ENCODE assay signal across 10 mouse cellular contexts in genomic region chr13:54805134-54805838, GRCm38 (mm10). TPM values are rescaled to one million over a fixed set of nuclear protein-coding genes. Genes with fewer than 3 reads are reported as not detected.
DNase-seq lines count a peak whose midpoint lies in the region; ATAC-seq and TF ChIP-seq lines count a peak whose summit lies in the region.
"Had no signal": no experiment of that assay in that cellular context is flagged by ENCODE, and none has a peak within 500 bp of the region (broad histone marks: within the 10 kb centered on the region; RNA-seq: fewer than 3 reads in every experiment).

No protein-coding gene starts in this region.

- TF ChIP-seq POLR2A in brain, embryonic 14.5 days (IDR thresholded peaks at IDR 0.05; ENCODE audit: borderline replicate concordance, extremely low read depth, insufficient read depth, insufficient read length, poor library complexity, severe bottlenecking): no peak

- no peak overlapping the region for H3K9ac ChIP-seq in kidney, embryonic 16.5 days (replicated peaks; ENCODE audit: low read length)
- no peak overlapping the region for H3K9ac ChIP-seq in forebrain, embryonic 12.5 days
- H3K9ac ChIP-seq in neural tube, embryonic 11.5 days (ENCODE audit: low read length): no peak overlapping the region
- H3K9ac ChIP-seq in kidney, embryonic 14.5 days (ENCODE audit: low read depth, low read length): no peak overlapping the region
- H3K9ac ChIP-seq: midbrain, embryonic 12.5 days had no signal

- H3K27ac ChIP-seq in kidney, embryonic 16.5 days (ENCODE audit: low read length): no peak overlapping the region
- H3K27ac ChIP-seq in forebrain, embryonic 12.5 days: no peak overlapping the region
- no peak overlapping the region for H3K27ac ChIP-seq in neural tube, embryonic 11.5 days (ENCODE audit: low read depth, low read length)
- no peak overlapping the region for H3K27ac ChIP-seq in kidney, embryonic 14.5 days (ENCODE audit: low read depth, low read length)
- H3K27ac ChIP-seq: midbrain, embryonic 12.5 days had no signal

- H3K9me3 ChIP-seq in kidney, embryonic 16.5 days (ENCODE audit: low read length): no peaks in the 10 kb centered on the region
- H3K9me3 ChIP-seq in forebrain, embryonic 12.5 days: 0 out of 2 replicates have a peak, but pooled peaks cover 7% of the 10 kb centered on the region
- no peaks in the 10 kb centered on the region for H3K9me3 ChIP-seq in neural tube, embryonic 11.5 days (ENCODE audit: control insufficient read depth, low read length)
- H3K9me3 ChIP-seq in kidney, embryonic 14.5 days (ENCODE audit: control insufficient read depth, low read length): no peaks in the 10 kb centered on the region
- H3K9me3 ChIP-seq: midbrain, embryonic 12.5 days had no signal

- no peak for ATAC-seq in kidney, embryonic 16.5 days (ENCODE audit: low FRiP score, low TSS enrichment)
- peak; percentile 41; the same call in 1 of the 2 replicates for ATAC-seq in forebrain, embryonic 12.5 days (ENCODE audit: low FRiP score)
- ATAC-seq in neural tube, embryonic 11.5 days (ENCODE audit: insufficient read depth, low FRiP score, low TSS enrichment): no peak
- no peak for ATAC-seq in kidney, embryonic 14.5 days (ENCODE audit: low FRiP score, low TSS enrichment)

- no peaks in the 10 kb centered on the region for H3K36me3 ChIP-seq in kidney, embryonic 16.5 days (ENCODE audit: insufficient read depth, low read length)
- H3K36me3 ChIP-seq in forebrain, embryonic 12.5 days (replicated peaks): no peaks in the 10 kb centered on the region
- no peaks in the 10 kb centered on the region for H3K36me3 ChIP-seq in neural tube, embryonic 11.5 days (ENCODE audit: control insufficient read depth, insufficient read depth, low read length)
- no peaks in the 10 kb centered on the region for H3K36me3 ChIP-seq in kidney, embryonic 14.5 days (ENCODE audit: control insufficient read depth, insufficient read depth, low read length)
- H3K36me3 ChIP-seq: midbrain, embryonic 12.5 days had no signal

- peak; percentile 19 to 35 for DNase-seq in kidney, postnatal 4 days
- peak; percentile 74 for DNase-seq in brain, embryonic 14.5 days (ENCODE audit: low read depth)
- DNase-seq in neural tube, embryonic 11.5 days (ENCODE audit: low spot score): peak; percentile 65
- DNase-seq in urinary bladder, adult 2 months (ENCODE audit: low spot score): no peak
- DNase-seq in spleen, postnatal 4 days (ENCODE audit: low spot score in 2 of 2): no peak
- DNase-seq: kidney, postnatal 14 days had no signal

- peak; percentile 76 for TF ChIP-seq CTCF in brain, embryonic 14.5 days (IDR thresholded peaks at IDR 0.05; ENCODE audit: borderline replicate concordance, extremely low read depth, insufficient read depth, insufficient read length)

- WGBS in kidney, embryonic 16.5 days: 42% methylated on average over 21 of the region's 21 CpGs
- 38% methylated on average over 21 of the region's 21 CpGs for WGBS in forebrain, embryonic 12.5 days
- WGBS in neural tube, embryonic 11.5 days: 48% methylated on average over 21 of the region's 21 CpGs
- WGBS in kidney, embryonic 14.5 days: 36% methylated on average over 21 of the region's 21 CpGs

- H3K27me3 ChIP-seq in kidney, embryonic 16.5 days (ENCODE audit: insufficient read depth, low read length): peaks cover 17% of the 10 kb centered on the region; the same call in 1 of the 2 replicates
- peaks cover 30% of the 10 kb centered on the region for H3K27me3 ChIP-seq in forebrain, embryonic 12.5 days
- no peaks in the 10 kb centered on the region for H3K27me3 ChIP-seq in neural tube, embryonic 11.5 days (ENCODE audit: control insufficient read depth, insufficient read depth, low read length)
- H3K27me3 ChIP-seq in kidney, embryonic 14.5 days (ENCODE audit: control insufficient read depth, insufficient read depth, low read length): peaks cover 14% of the 10 kb centered on the region; the same call in 1 of the 2 replicates

- no peaks in the 10 kb centered on the region for H3K4me1 ChIP-seq in kidney, embryonic 16.5 days (ENCODE audit: insufficient read depth, low read length)
- peaks cover 10% of the 10 kb centered on the region for H3K4me1 ChIP-seq in forebrain, embryonic 12.5 days
- peaks cover 5% of the 10 kb centered on the region; the same call in 1 of the 2 replicates for H3K4me1 ChIP-seq in neural tube, embryonic 11.5 days (ENCODE audit: control insufficient read depth, insufficient read depth, low read length)
- H3K4me1 ChIP-seq in kidney, embryonic 14.5 days (ENCODE audit: control insufficient read depth, insufficient read depth, low read length): no peaks in the 10 kb centered on the region

- no peak overlapping the region for H3K4me3 ChIP-seq in kidney, embryonic 16.5 days (ENCODE audit: low read length)
- H3K4me3 ChIP-seq in forebrain, embryonic 12.5 days (replicated peaks): no peak overlapping the region
- no peak overlapping the region for H3K4me3 ChIP-seq in neural tube, embryonic 11.5 days (ENCODE audit: low read depth, low read length)
- H3K4me3 ChIP-seq in kidney, embryonic 14.5 days (ENCODE audit: low read length): no peak overlapping the region
- H3K4me3 ChIP-seq: midbrain, embryonic 12.5 days had no signal

- H3K4me2 ChIP-seq in kidney, embryonic 16.5 days (replicated peaks; ENCODE audit: low read depth, low read length): no peak overlapping the region
- H3K4me2 ChIP-seq in forebrain, embryonic 12.5 days: no peak overlapping the region
- no peak overlapping the region for H3K4me2 ChIP-seq in neural tube, embryonic 11.5 days (ENCODE audit: low read depth)
- H3K4me2 ChIP-seq in kidney, embryonic 14.5 days (replicated peaks; ENCODE audit: low read depth, low read length): no peak overlapping the region
- H3K4me2 ChIP-seq: midbrain, embryonic 12.5 days had no signal

RNA-seq across cellular contexts. Expression of gene Tspan17, which starts 16.1 kb away (rescaled TPM):
- polyA plus RNA-seq in kidney, embryonic 16.5 days (2015; fragmentation: Nextera tagmentation; extraction: Ambion mirVana): 12.6 and 14.3 TPM in 2 replicates
- polyA plus RNA-seq in brain, embryonic 14.5 days (2012; rRNA removed): 14.4 and 23.1 TPM in 2 replicates
- 12.8 and 14.2 TPM in 2 replicates for polyA plus RNA-seq in forebrain, embryonic 12.5 days (2016; fragmentation: Nextera tagmentation; extraction: Ambion mirVana)
- 17.6 and 21.3 TPM in 2 replicates for polyA plus RNA-seq in neural tube, embryonic 11.5 days (2014; fragmentation: Nextera tagmentation; extraction: Ambion mirVana)
- polyA plus RNA-seq in urinary bladder, adult 2 months (2012; rRNA removed): 33.0 and 37.0 TPM in 2 replicates
- polyA plus RNA-seq in kidney, embryonic 14.5 days (2014; fragmentation: Nextera tagmentation; extraction: Ambion mirVana): 5.2 and 6.4 TPM in 2 replicates

RNA-seq across cellular contexts. Expression of gene Eif4e1b, which starts 21.5 kb away (rescaled TPM):
- not detected in 2 replicates for polyA plus RNA-seq in kidney, embryonic 16.5 days (2015; fragmentation: Nextera tagmentation; extraction: Ambion mirVana)
- not detected in 2 replicates for polyA plus RNA-seq in brain, embryonic 14.5 days (2012; rRNA removed)
- not detected in 2 replicates for polyA plus RNA-seq in forebrain, embryonic 12.5 days (2016; fragmentation: Nextera tagmentation; extraction: Ambion mirVana)
- polyA plus RNA-seq in neural tube, embryonic 11.5 days (2014; fragmentation: Nextera tagmentation; extraction: Ambion mirVana): not detected in 2 replicates
- 0.21 and 0.34 TPM in 2 replicates for polyA plus RNA-seq in urinary bladder, adult 2 months (2012; rRNA removed)
- not detected in 2 replicates for polyA plus RNA-seq in kidney, embryonic 14.5 days (2014; fragmentation: Nextera tagmentation; extraction: Ambion mirVana)
- polyA plus RNA-seq: midbrain, embryonic 12.5 days had no signal

RNA-seq across cellular contexts. Expression of gene Sncb, which starts 38.9 kb away (rescaled TPM):
- not detected in 2 replicates for polyA plus RNA-seq in kidney, embryonic 16.5 days (2015; fragmentation: Nextera tagmentation; extraction: Ambion mirVana)
- 45.8 and 73.6 TPM in 2 replicates for polyA plus RNA-seq in brain, embryonic 14.5 days (2012; rRNA removed)
- 2.7 and 3.6 TPM in 2 replicates for polyA plus RNA-seq in forebrain, embryonic 12.5 days (2016; fragmentation: Nextera tagmentation; extraction: Ambion mirVana)
- polyA plus RNA-seq in neural tube, embryonic 11.5 days (2014; fragmentation: Nextera tagmentation; extraction: Ambion mirVana): 2.7 and 3.7 TPM in 2 replicates
- polyA plus RNA-seq in urinary bladder, adult 2 months (2012; rRNA removed): 0.08 and 0.18 TPM in 2 replicates
- not detected in 2 replicates for polyA plus RNA-seq in kidney, embryonic 14.5 days (2014; fragmentation: Nextera tagmentation; extraction: Ambion mirVana)

RNA-seq across cellular contexts. Expression of gene Gprin1, which starts 55.6 kb away (rescaled TPM):
- 0.06 and 0.09 TPM in 2 replicates for polyA plus RNA-seq in kidney, embryonic 16.5 days (2015; fragmentation: Nextera tagmentation; extraction: Ambion mirVana)
- polyA plus RNA-seq in brain, embryonic 14.5 days (2012; rRNA removed): 77.7 and 109 TPM in 2 replicates
- polyA plus RNA-seq in forebrain, embryonic 12.5 days (2016; fragmentation: Nextera tagmentation; extraction: Ambion mirVana): 4.3 and 11.3 TPM in 2 replicates
- polyA plus RNA-seq in neural tube, embryonic 11.5 days (2014; fragmentation: Nextera tagmentation; extraction: Ambion mirVana): 13.3 and 14.5 TPM in 2 replicates
- 0.07 and 0.10 TPM in 2 replicates for polyA plus RNA-seq in urinary bladder, adult 2 months (2012; rRNA removed)
- polyA plus RNA-seq in kidney, embryonic 14.5 days (2014; fragmentation: Nextera tagmentation; extraction: Ambion mirVana): 0.31 and 0.41 TPM in 2 replicates

Comparison
In these comparisons a context has a peak if more than half of its experiments do, and no peak if none do; other contexts are left out.
1. DNase-seq: peak in kidney, postnatal 4 days (2 of 2), brain, embryonic 14.5 days (single experiment) and neural tube, embryonic 11.5 days (single experiment); none in urinary bladder, adult 2 months (single experiment) and spleen, postnatal 4 days (0 of 2).